Mouse (Mus musculus) gastrocnemius, adult 8-10 months (tissue): Measurements from ENCODE around the gene Lingo1. TPM values are rescaled to one million over a fixed set of nuclear protein-coding genes. Genes with fewer than 3 reads are reported as not detected.
A peak's percentile ranks its signal among the peaks of the same experiment; 100 is the strongest.

Experiments
- DNase-seq, 2 experiments: peaks; one replicate each; pipeline ENCODE4 v3.0.0; 2022; ENCODE audit warnings: low spot score in 2 of 2
- total RNA-seq, 4 experiments: library from RNA; stranded (reverse); gene quantifications; 2 replicates each; pipeline ENCODE4 v1.2.4; 2022

Lingo1 gene
- total RNA-seq, 4 experiments from 2014 or later: 0.22 to 0.92 (median 0.67) TPM

GRCm38 (mm10) chr9:56681950-56682349 lies 114.3 kb downstream of the Lingo1 start:
- no peak for DNase-seq

GRCm38 (mm10) chr9:56678929-56679681 lies 117.2 kb downstream of the Lingo1 start:
- DNase-seq: no peak

GRCm38 (mm10) chr9:56675696-56676095 lies 120.6 kb downstream of the Lingo1 start:
- no peak for DNase-seq

GRCm38 (mm10) chr9:56669605-56670221 lies 126.6 kb downstream of the Lingo1 start:
- no peak for DNase-seq

- no peak for DNase-seq
Measured at GRCm38 (mm10) chr9:56664136-56664535, 132.1 kb downstream of the Lingo1 start.

- DNase-seq: no peak
Measured at GRCm38 (mm10) chr9:56662946-56663345, 133.3 kb downstream of the Lingo1 start.

- DNase-seq: no peak
Measured at GRCm38 (mm10) chr9:56662405-56662804, 133.9 kb downstream of the Lingo1 start.

- DNase-seq: no peak
Measured at GRCm38 (mm10) chr9:56661217-56661840, 134.9 kb downstream of the Lingo1 start.

- no peak for DNase-seq
Measured at GRCm38 (mm10) chr9:56658580-56658979, 137.7 kb downstream of the Lingo1 start.

- DNase-seq: no peak
Measured at GRCm38 (mm10) chr9:56657996-56658398, 138.3 kb downstream of the Lingo1 start.

GRCm38 (mm10) chr9:56656766-56657542 lies 139.3 kb downstream of the Lingo1 start:
- no peak for DNase-seq

- DNase-seq: no peak
Measured at GRCm38 (mm10) chr9:56655167-56655566, 141.1 kb downstream of the Lingo1 start.

GRCm38 (mm10) chr9:56652551-56652950 lies 143.7 kb downstream of the Lingo1 start:
- no peak for DNase-seq

GRCm38 (mm10) chr9:56651586-56651985 lies 144.7 kb downstream of the Lingo1 start:
- no peak for DNase-seq

GRCm38 (mm10) chr9:56646227-56647025 lies 149.8 kb downstream of the Lingo1 start:
- DNase-seq: no peak

GRCm38 (mm10) chr9:56643474-56643873 lies 152.8 kb downstream of the Lingo1 start:
- no peak for DNase-seq

- no peak for DNase-seq
Measured at GRCm38 (mm10) chr9:56638226-56638905, 157.9 kb downstream of the Lingo1 start.

- DNase-seq: no peak
Measured at GRCm38 (mm10) chr9:56637403-56637857, 158.8 kb downstream of the Lingo1 start.

- DNase-seq: no peak
Measured at GRCm38 (mm10) chr9:56636766-56637402, 159.4 kb downstream of the Lingo1 start.

GRCm38 (mm10) chr9:56636214-56636613 lies 160.1 kb downstream of the Lingo1 start:
- DNase-seq: peak; percentile 71 to 76
